In the genomic region with DNA sequence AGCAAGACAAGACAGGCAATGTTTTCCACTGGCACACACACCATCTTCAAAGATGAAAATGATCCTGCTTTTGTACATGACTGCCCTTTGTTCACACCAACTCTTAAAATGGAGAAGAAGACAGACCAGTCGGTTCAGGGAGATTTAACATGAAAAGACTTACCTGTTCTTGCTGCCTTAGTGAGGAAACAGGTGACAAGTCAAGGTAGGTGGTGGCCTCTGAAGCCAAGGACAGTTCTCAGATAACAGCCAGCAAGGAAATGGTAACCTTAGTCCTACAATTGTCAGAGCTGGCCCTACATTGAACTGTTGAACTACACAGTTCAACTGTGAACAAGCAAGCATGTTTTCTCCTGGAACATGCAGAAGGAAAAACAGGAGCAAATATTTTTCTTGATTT, we compare ENCODE assay signal across 21 mouse cellular contexts. TPM values are rescaled to one million over a fixed set of nuclear protein-coding genes. Genes with fewer than 3 reads are reported as not detected.
DNase-seq lines count a peak whose midpoint lies in the region; ATAC-seq and TF ChIP-seq lines count a peak whose summit lies in the region.
"Had no signal": no experiment of that assay in that cellular context is flagged by ENCODE, and none has a peak within 500 bp of the region (broad histone marks: within the 10 kb centered on the region; RNA-seq: fewer than 3 reads in every experiment).

No protein-coding gene starts in this region.

- no peak for TF ChIP-seq POLR2A in embryonic fibroblast, embryonic 13.5 days (IDR thresholded peaks at IDR 0.05; ENCODE audit: low read depth, low read length)

- no peak overlapping the region for H3K4me3 ChIP-seq in embryonic fibroblast, embryonic 13.5 days (ENCODE audit: insufficient read depth, low read length)
- H3K4me3 ChIP-seq: embryonic facial prominence, embryonic 12.5 days; embryonic facial prominence, embryonic 15.5 days; erythroblast, embryonic 14.5 days; forebrain, embryonic 10.5 days; forebrain, embryonic 13.5 days; hindbrain, embryonic 10.5 days; hindbrain, embryonic 13.5 days; intestine, embryonic 15.5 days had no signal

- DNase-seq in heart, adult 11 months: peak; percentile 30
- no peak for DNase-seq in heart, postnatal 25 days (ENCODE audit: low spot score)
- peak; percentile 70 for DNase-seq in gonadal fat pad, adult 2 months (ENCODE audit: low read depth)
- no peak for DNase-seq in MN1 (ENCODE audit: low spot score)
- DNase-seq: adrenal gland, postnatal 10 days; heart, postnatal 36 days; kidney, adult 11 months had no signal

- ATAC-seq in monocyte, adult 5-6 weeks (replicated peaks; ENCODE audit: insufficient number of reproducible peaks, low FRiP score, low TSS enrichment, poor library complexity, severe bottlenecking): no peak
- ATAC-seq: CD4-positive, CD25-positive, alpha-beta regulatory T cell, adult 4 months; forebrain, embryonic 13.5 days; forebrain, embryonic 16.5 days; hindbrain, embryonic 16.5 days; intestine, embryonic 15.5 days had no signal

- intact Hi-C loops in heart, postnatal 25 days (cut with DNase I): no loop called here

- H3K4me1 ChIP-seq in embryonic fibroblast, embryonic 13.5 days (ENCODE audit: control insufficient read depth, insufficient read depth, low read length): peaks cover 2% of the 10 kb centered on the region; the same call in 1 of the 2 replicates
- H3K4me1 ChIP-seq: embryonic facial prominence, embryonic 12.5 days; embryonic facial prominence, embryonic 15.5 days; forebrain, embryonic 10.5 days; forebrain, embryonic 13.5 days; hindbrain, embryonic 10.5 days; hindbrain, embryonic 13.5 days; intestine, embryonic 15.5 days had no signal

- no peak for TF ChIP-seq CTCF in embryonic fibroblast, embryonic 13.5 days (IDR thresholded peaks at IDR 0.05; ENCODE audit: borderline replicate concordance, insufficient read depth, low read length)

- H3K27ac ChIP-seq in embryonic fibroblast, embryonic 13.5 days (ENCODE audit: insufficient read depth, low read length): peak overlapping the region; percentile 80
- H3K27ac ChIP-seq: embryonic facial prominence, embryonic 12.5 days; embryonic facial prominence, embryonic 15.5 days; forebrain, embryonic 10.5 days; forebrain, embryonic 13.5 days; hindbrain, embryonic 10.5 days; hindbrain, embryonic 13.5 days; intestine, embryonic 15.5 days had no signal

RNA-seq across cellular contexts. Expression of a gene that starts 17.8 kb away (rescaled TPM):
- total RNA-seq in heart, postnatal 25 days (2021): 10 to 100 TPM; 71.2 to 71.9 TPM
- 28.2 and 33.0 TPM in 2 replicates for polyA plus RNA-seq in embryonic fibroblast, embryonic 13.5 days (2011; ENCODE audit: insufficient read length, low read depth, missing spikeins)
- polyA plus RNA-seq in gonadal fat pad, adult 2 months (2012; rRNA removed): 17.4 and 22.0 TPM in 2 replicates
- total RNA-seq in monocyte, adult 5-6 weeks (2017): 8.3 to 25.7 TPM (median 22.9 TPM) in 3 replicates
- total RNA-seq: MEL had no signal
- polyA plus RNA-seq: erythroblast, embryonic 14.5 days had no signal

Comparison
In these comparisons a context has a peak if more than half of its experiments do, and no peak if none do; other contexts are left out.
1. DNase-seq: peak in heart, adult 11 months (single experiment) and gonadal fat pad, adult 2 months (single experiment); none in heart, postnatal 25 days (single experiment) and MN1 (single experiment).